Mouse (Mus musculus) central nervous system, embryonic 14 days (tissue): ENCODE measurements around the gene Ube2r2. TPM values are rescaled to one million over a fixed set of nuclear protein-coding genes. Genes with fewer than 3 reads are reported as not detected.

Source experiments
- polyA plus RNA-seq: library from polyadenylated mRNA; depleted of rRNA; stranded (reverse); fragments of >200 nt; gene quantifications from 2 replicates; pipeline ENCODE4 v1.2.3, GENCODE M21; 2012; rRNA removed

Ube2r2 gene
- 205 and 220 TPM in 2 replicates for polyA plus RNA-seq

GRCm38 (mm10) chr4:41135711-41136453 lies at the start of gene Ube2r2:
Gene Ube2r2, plus strand, starts transcription at chr4:41135743.

GRCm38 (mm10) chr4:41097871-41098576 lies 37.5 kb upstream of the Ube2r2 start, which contains the start of gene Aqp3:
Gene Aqp3, minus strand, starts transcription at chr4:41098183.

GRCm38 (mm10) chr4:41124180-41124951 lies 11.2 kb upstream of the Ube2r2 start, which contains the start of gene Nol6:
Gene Nol6, minus strand, starts transcription at chr4:41124455.

Other genes with a start within 250 kb of the Ube2r2 start
- not detected in 2 replicates for gene Spink4, start 215.7 kb upstream of the Ube2r2 start, polyA plus RNA-seq
- gene Bag1, start 187.4 kb upstream of the Ube2r2 start, polyA plus RNA-seq: 114 and 117 TPM in 2 replicates
- gene Chmp5, start 187.3 kb upstream of the Ube2r2 start, polyA plus RNA-seq: 112 and 132 TPM in 2 replicates
- 115 and 116 TPM in 2 replicates for gene Nfx1, start 164.8 kb upstream of the Ube2r2 start, polyA plus RNA-seq
- gene Aqp7, start 87.6 kb upstream of the Ube2r2 start, polyA plus RNA-seq: 0.03 TPM in 1 of 2 replicates, not detected in the other
- 0.34 and 4.4 TPM in 2 replicates for gene Aqp3, start 37.6 kb upstream of the Ube2r2 start, polyA plus RNA-seq
- gene Nol6, start 11.3 kb upstream of the Ube2r2 start, polyA plus RNA-seq: 43.1 and 43.5 TPM in 2 replicates
- gene Ubap2, start 139.4 kb downstream of the Ube2r2 start, polyA plus RNA-seq: 52.7 and 59.7 TPM in 2 replicates
- gene Dcaf12, start 179.1 kb downstream of the Ube2r2 start, polyA plus RNA-seq: 47.7 and 50.4 TPM in 2 replicates
- gene Ubap1, start 213.3 kb downstream of the Ube2r2 start, polyA plus RNA-seq: 52.9 and 56.0 TPM in 2 replicates